Mouse (Mus musculus) kidney, adult 2 months (tissue): ENCODE measurements at regions not wholly inside any gene's neighbourhood (a gene's known extent, or its start where the extent isn't known, plus 50 kb on each side); places are given as distances from the start of the nearest gene placed in this dataset.

Experiments used
- DNase-seq: peaks from one replicate; pipeline ENCODE4 v3.0.0; 2021
- H3K27ac ChIP-seq: fragments of 200-500 bp; 2 replicates; pipeline ENCODE4 v1.5.1; 2012; ENCODE audit warnings: low read depth, low read length, control low read depth, inconsistent platforms; ENCODE audit not compliant: insufficient read depth
- H3K27me3 ChIP-seq: fragments of 200-500 bp; replicated peaks from 2 replicates; pipeline ENCODE4 v1.6.1; 2012; ENCODE audit warnings: mild to moderate bottlenecking, moderate library complexity, low read length, inconsistent platforms; ENCODE audit not compliant: control insufficient read depth, insufficient read depth
- H3K36me3 ChIP-seq: fragments of 200-500 bp; 2 replicates; pipeline ENCODE4 v1.6.1; 2012; ENCODE audit warnings: mild to moderate bottlenecking, moderate library complexity, low read length, inconsistent platforms; ENCODE audit not compliant: control insufficient read depth, insufficient read depth
- H3K4me1 ChIP-seq: fragments of 200-500 bp; 2 replicates; pipeline ENCODE4 v1.6.1; 2011; ENCODE audit warnings: low read length; ENCODE audit not compliant: control insufficient read depth, insufficient read depth
- H3K4me3 ChIP-seq: fragments of 200-500 bp; 2 replicates; pipeline ENCODE4 v1.5.1; 2011; ENCODE audit warnings: mild to moderate bottlenecking, low read depth, low read length, control low read depth; ENCODE audit not compliant: insufficient read depth
- CTCF ChIP-seq: fragments of 200-500 bp; conservative IDR thresholded peaks from 2 replicates; pipeline ENCODE4 v1.5.1; 2011; ENCODE audit warnings: low read depth, mild to moderate bottlenecking, control low read depth, low read length, moderate library complexity, mixed read lengths; ENCODE audit not compliant: insufficient read depth, insufficient read length
- POLR2A ChIP-seq: fragments of 200-500 bp; IDR thresholded peaks from one replicate; pipeline ENCODE4 v1.6.1; 2011; ENCODE audit warnings: low read depth, low read length, control low read depth
- WGBS: fragments of 180-500 bp; shearing (Covaris S2); methylation state at CpG from one replicate; pipeline ENCODE4 v1.1.7; 2018; 5-methylcytosine and 5-hydroxymethylcytosine counted together

DNA sequence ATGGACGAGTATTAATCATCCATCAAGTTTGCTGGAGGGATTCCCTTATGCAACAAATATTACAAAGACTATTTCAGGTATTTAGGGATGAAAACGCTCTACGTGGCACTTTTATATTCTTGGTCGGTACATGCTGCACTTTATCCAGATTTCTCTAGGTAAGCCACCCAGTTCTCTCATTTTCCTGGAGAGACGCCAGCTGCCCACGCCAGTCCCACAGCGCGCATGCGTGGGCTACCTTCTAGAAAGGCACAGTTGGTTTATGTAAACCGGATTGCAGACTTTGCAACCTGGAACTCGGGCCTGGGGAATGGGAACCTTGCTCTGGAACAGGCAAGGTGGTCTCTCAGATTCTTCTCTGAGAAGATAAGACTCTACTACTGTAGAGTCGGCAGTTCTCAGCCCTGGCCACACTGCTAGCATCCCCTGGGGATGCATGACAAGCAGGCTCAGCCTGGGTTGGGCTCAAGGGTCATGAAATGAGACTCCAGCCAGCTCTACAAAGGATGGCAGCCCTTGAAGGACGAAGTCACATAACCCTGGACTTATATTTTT, 265.0 kb downstream of the Etnk1 start:
- H3K27ac ChIP-seq, result no peak overlapping the region
- no peaks in the 10 kb centered on the region for H3K36me3 ChIP-seq
- TF ChIP-seq POLR2A, result no peak
- TF ChIP-seq CTCF, result no peak
- 87% methylated on average over 13 of the region's 13 CpGs for WGBS
- no peak overlapping the region for H3K4me3 ChIP-seq
- H3K27me3 ChIP-seq, result no peaks in the 10 kb centered on the region; the same call in 1 of the 2 replicates
- no peaks in the 10 kb centered on the region for H3K4me1 ChIP-seq
- no peak for DNase-seq

DNA sequence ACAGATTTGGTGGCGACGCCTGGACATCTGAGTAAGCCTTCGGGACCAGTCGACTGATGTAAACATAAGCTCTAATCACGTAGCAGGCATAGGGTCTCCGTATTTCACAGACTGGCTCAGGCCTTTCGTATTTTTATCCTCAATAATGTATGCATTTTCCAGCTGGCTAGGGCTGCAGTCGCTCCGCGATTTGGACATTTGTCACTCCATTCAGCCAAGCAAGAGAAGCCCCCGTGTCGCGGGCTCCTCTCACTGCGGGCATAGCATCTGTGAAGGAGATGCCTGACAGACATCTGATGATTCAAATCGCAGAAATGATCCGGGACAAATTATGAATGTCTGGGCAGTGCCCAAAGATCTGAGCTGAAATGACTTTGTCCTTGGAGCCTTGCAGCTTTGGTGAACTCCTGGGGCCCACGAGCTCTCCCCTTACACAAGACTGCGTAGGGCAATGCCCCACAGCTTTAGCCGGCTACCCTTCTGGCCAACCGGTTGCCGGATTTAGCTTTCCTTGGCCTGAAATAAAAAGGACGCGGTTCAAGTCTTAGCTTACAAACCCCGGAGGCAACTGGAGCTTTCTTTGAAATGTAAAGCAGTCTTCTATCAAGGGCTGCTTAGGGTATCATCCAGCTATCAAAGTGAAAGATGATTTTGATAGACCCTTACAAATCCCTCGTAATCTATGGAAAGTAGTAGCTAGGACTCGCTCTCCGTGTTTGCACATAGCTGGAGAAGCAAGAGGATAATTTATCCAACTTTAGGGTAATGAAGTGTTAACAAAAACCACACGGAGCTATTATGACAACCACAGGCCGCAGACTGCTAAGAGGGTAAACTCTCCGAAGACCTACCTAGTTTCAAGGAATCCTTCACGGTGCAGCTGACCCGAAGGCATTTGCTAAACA, 270.6 kb downstream of the Etnk1 start:
- Histone ChIP-seq H3K36me3 (no peaks in the 10 kb centered on the region), H3K27ac (no peak overlapping the region), H3K27me3 (no peaks in the 10 kb centered on the region; the same call in 1 of the 2 replicates), H3K4me1 (no peaks in the 10 kb centered on the region), H3K4me3 (no peak overlapping the region)
- DNase-seq, result no peak
- TF ChIP-seq POLR2A (no peak), CTCF (no peak)
- WGBS, result 86% methylated on average over 32 of the region's 32 CpGs

DNA sequence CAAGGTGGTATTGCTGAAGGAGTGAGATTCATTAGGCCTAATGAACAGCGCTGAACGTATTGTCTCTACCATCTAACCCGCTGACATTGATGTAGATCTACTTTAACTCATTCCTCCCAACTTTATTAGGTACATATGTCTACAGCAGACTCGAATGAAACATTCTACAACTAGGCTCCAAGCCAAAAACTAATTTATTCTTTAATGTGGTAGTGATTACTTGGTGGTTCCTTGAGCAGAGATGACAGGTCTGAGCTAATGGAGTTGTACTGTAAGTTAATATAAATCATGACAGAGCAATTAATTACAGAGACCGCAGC, 271.2 kb downstream of the Etnk1 start:
- Histone ChIP-seq H3K4me3 (no peak overlapping the region), H3K27me3 (no peaks in the 10 kb centered on the region; the same call in 1 of the 2 replicates), H3K4me1 (no peaks in the 10 kb centered on the region), H3K27ac (no peak overlapping the region), H3K36me3 (no peaks in the 10 kb centered on the region)
- TF ChIP-seq POLR2A (no peak), CTCF (no peak)
- WGBS, result 77% methylated on average over 5 of the region's 5 CpGs
- DNase-seq, result no peak

DNA sequence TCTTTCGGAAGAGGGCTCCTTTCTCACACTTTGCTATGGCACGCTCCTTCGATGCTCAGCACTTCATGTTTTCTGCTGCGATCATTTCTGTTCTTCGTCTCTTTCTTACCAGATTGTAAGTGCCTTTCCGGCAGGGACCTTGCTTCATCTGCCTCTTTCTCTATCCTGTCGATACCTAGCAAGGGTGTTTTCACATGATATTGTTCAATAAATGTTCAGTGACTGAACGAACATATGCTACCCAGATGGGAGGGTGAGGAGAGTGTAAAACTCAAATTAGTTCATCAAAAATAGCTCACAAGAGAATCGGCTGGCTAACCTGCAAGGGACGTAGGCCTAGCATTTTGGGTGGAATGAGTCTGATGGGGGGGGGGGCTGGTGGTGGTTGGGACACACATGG, 272.5 kb downstream of the Etnk1 start:
- WGBS, result 94% methylated on average over 10 of the region's 10 CpGs

DNA sequence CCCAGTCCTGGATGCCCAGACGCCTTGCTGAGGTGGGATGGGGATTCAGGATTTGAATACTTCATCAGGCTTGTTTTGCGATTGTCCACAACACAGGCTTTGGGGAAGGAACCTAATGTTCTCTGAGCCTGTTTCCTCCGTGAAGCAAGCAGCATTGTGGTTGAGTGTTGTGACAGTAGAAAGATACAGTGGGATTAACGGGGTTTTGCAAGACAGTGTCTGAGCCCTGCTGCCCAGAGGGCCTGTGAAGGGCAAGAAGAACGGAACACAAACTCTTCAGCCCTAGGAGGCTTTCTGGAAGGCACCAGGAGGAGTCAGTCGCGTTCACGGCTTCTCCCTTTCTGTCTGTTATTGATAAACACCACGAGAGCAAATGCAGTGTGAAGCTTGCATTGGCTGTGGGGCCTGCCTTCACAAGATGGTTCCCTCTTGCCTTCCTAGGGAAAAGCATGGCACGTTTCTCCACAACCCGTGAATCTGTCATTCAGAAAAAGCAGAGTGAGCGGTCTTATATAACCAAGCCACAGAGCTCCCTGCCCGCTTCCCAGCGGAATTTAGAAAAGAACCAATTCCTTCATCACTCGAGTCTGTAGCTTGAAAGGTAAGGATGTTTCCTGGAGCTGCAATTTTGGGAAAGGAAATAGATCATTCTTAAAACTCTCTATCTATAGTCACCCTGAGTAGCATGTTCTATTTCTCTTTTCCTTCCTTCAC, 273.4 kb downstream of the Etnk1 start:
- H3K27me3 ChIP-seq, result no peaks in the 10 kb centered on the region; the same call in 1 of the 2 replicates
- no peak overlapping the region for H3K4me3 ChIP-seq
- H3K4me1 ChIP-seq, result no peaks in the 10 kb centered on the region
- no peak for DNase-seq
- 81% methylated on average over 15 of the region's 15 CpGs for WGBS
- H3K36me3 ChIP-seq, result no peaks in the 10 kb centered on the region
- no peak overlapping the region for H3K27ac ChIP-seq
- TF ChIP-seq POLR2A, result no peak
- no peak for TF ChIP-seq CTCF

More for the DNA sequence above, 272.5 kb downstream of the Etnk1 start:
- Histone ChIP-seq H3K27ac (no peak overlapping the region), H3K36me3 (no peaks in the 10 kb centered on the region), H3K4me3 (no peak overlapping the region), H3K27me3 (no peaks in the 10 kb centered on the region; the same call in 1 of the 2 replicates), H3K4me1 (no peaks in the 10 kb centered on the region)
- no peak for DNase-seq
- TF ChIP-seq CTCF (no peak), POLR2A (no peak)

DNA sequence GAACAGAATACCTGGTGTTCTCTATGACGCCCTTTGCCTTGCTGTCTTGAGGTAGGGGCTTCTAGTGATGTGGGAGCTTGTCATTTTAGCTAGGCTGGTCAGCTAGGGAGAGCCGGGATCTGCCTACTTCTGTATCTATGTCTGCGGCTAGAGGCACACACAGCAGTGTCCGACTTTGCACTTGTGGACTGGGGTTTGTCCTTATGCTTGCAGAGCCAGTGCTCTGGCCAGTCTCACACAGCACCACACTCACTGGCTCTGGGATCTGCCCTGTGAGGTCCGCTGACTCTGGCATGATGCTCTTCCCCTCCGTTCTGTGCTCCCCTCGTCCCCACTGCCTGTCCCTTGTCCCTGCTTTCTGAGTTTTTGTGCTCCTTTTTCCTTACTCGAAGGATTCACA, 275.3 kb downstream of the Etnk1 start:
- Histone ChIP-seq H3K4me1 (no peaks in the 10 kb centered on the region), H3K27me3 (no peaks in the 10 kb centered on the region; the same call in 1 of the 2 replicates), H3K36me3 (no peaks in the 10 kb centered on the region), H3K27ac (no peak overlapping the region), H3K4me3 (no peak overlapping the region)
- TF ChIP-seq CTCF, result no peak
- TF ChIP-seq POLR2A, result no peak
- WGBS, result 79% methylated on average over 8 of the region's 8 CpGs
- DNase-seq, result no peak

DNA sequence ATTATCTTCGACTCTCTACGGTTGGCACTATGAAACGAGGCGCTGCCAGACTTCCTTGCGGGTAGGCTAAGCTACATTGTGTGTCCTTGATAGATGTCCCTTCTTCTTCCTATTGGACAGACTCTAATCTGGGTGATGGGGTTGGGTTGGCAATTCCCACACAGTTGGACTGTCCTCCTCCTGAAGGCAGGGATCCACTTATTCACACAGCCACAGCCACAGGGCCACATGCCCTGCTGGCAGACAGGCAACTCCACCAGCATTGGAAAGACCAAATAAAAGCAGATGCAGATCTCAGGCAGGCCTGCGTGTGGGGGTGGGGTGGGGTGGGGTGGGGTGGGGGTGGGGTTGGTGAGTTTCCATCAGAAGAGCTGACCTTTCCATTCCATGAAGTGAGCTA, 276.4 kb downstream of the Etnk1 start:
- DNase-seq, result no peak
- Histone ChIP-seq H3K27ac (no peak overlapping the region), H3K4me1 (no peaks in the 10 kb centered on the region), H3K4me3 (no peak overlapping the region), H3K27me3 (no peaks in the 10 kb centered on the region; the same call in 1 of the 2 replicates), H3K36me3 (no peaks in the 10 kb centered on the region)
- WGBS, result 96% methylated on average over 6 of the region's 6 CpGs
- no peak for TF ChIP-seq POLR2A
- no peak for TF ChIP-seq CTCF
